Mouse (Mus musculus) hindbrain, embryonic 15.5 days (tissue): ENCODE results near the gene Rnf214. TPM values are rescaled to one million over a fixed set of nuclear protein-coding genes. Genes with fewer than 3 reads are reported as not detected.

Experiments used
- ATAC-seq: fragments of 200-750 bp; cut with Nextera tagmentation; 2 replicates; pipeline ENCODE4 v1.8.0; 2017; ENCODE audit warnings: low read depth, moderate number of reproducible peaks, moderate TSS enrichment; ENCODE audit not compliant: low FRiP score
- H3K27ac ChIP-seq: fragments of 300-500 bp; sonication (generic); replicated peaks from 2 replicates; pipeline ENCODE4 v1.5.1; 2015; ENCODE audit warnings: mild to moderate bottlenecking, inconsistent platforms
- H3K27me3 ChIP-seq: fragments of 300-500 bp; sonication (generic); 2 replicates; pipeline ENCODE4 v1.6.1; 2015; ENCODE audit warnings: control low read depth, inconsistent platforms
- H3K36me3 ChIP-seq: fragments of 300-500 bp; sonication (generic); 2 replicates; pipeline ENCODE4 v1.6.1; 2015; ENCODE audit warnings: control low read depth, inconsistent platforms
- H3K4me1 ChIP-seq: fragments of 300-500 bp; sonication (generic); replicated peaks from 2 replicates; pipeline ENCODE4 v1.6.1; 2015; ENCODE audit warnings: control low read depth, inconsistent platforms
- H3K4me2 ChIP-seq: fragments of 300-500 bp; sonication (generic); 2 replicates; pipeline ENCODE4 v1.6.1; 2015; ENCODE audit warnings: moderate library complexity, mild to moderate bottlenecking, inconsistent platforms
- H3K4me3 ChIP-seq: fragments of 300-500 bp; sonication (generic); 2 replicates; pipeline ENCODE4 v1.5.1; 2015; ENCODE audit warnings: mild to moderate bottlenecking, inconsistent platforms
- H3K9ac ChIP-seq: fragments of 300-500 bp; sonication (generic); 2 replicates; pipeline ENCODE4 v1.6.1; 2015; ENCODE audit warnings: inconsistent platforms
- H3K9me3 ChIP-seq: fragments of 300-500 bp; sonication (generic); 2 replicates; pipeline ENCODE4 v1.6.1; 2016; ENCODE audit warnings: control low read depth, inconsistent platforms
- WGBS: fragments of 180-500 bp; shearing (Covaris S2); methylation state at CpG from one replicate; pipeline ENCODE4 v1.1.7; 2015; 5-methylcytosine and 5-hydroxymethylcytosine counted together
- polyA plus RNA-seq: library from polyadenylated mRNA; unstranded; fragments of >200 nt; fragmentation: Nextera tagmentation; extraction: Ambion mirVana; gene quantifications from 2 replicates; pipeline ENCODE4 v1.2.1, GENCODE M21; 2015

Rnf214 gene
- polyA plus RNA-seq, 1 experiment from 2014 or later = 109 TPM

- Histone ChIP-seq H3K4me3 (no peak overlapping the region), H3K9me3 (no peaks in the 10 kb centered on the region), H3K4me1 (no peaks in the 10 kb centered on the region), H3K4me2 (no peak overlapping the region), H3K27ac (no peak overlapping the region), H3K36me3 (peaks cover 64% of the 10 kb centered on the region), H3K9ac (no peak overlapping the region), H3K27me3 (no peaks in the 10 kb centered on the region)
- 85% methylated on average over 5 of the region's 5 CpGs for WGBS
- ATAC-seq = no peak
Observed at GRCm38 (mm10) chr9:45929285-45929684, 22.6 kb upstream of the Rnf214 start.

GRCm38 (mm10) chr9:45919895-45920294, 13.2 kb upstream of the Rnf214 start:
- ATAC-seq = no peak
- no peaks in the 10 kb centered on the region for H3K27me3 ChIP-seq
- H3K27ac ChIP-seq = no peak overlapping the region
- no peak overlapping the region for H3K4me3 ChIP-seq
- no peak overlapping the region for H3K4me2 ChIP-seq
- H3K4me1 ChIP-seq = peaks cover 14% of the 10 kb centered on the region
- H3K9me3 ChIP-seq = no peaks in the 10 kb centered on the region
- no peak overlapping the region for H3K9ac ChIP-seq
- WGBS = 63% methylated on average over 1 of the region's 1 CpGs
- peaks cover 70% of the 10 kb centered on the region for H3K36me3 ChIP-seq

- peak; percentile 95 for ATAC-seq
- Histone ChIP-seq H3K4me3 (no peak overlapping the region), H3K4me1 (peaks cover 14% of the 10 kb centered on the region), H3K4me2 (no peak overlapping the region), H3K9ac (no peak overlapping the region), H3K9me3 (no peaks in the 10 kb centered on the region), H3K36me3 (peaks cover 80% of the 10 kb centered on the region), H3K27ac (peak overlapping the region; percentile 64), H3K27me3 (no peaks in the 10 kb centered on the region)
- WGBS = 61% methylated on average over 5 of the region's 5 CpGs
Observed at GRCm38 (mm10) chr9:45917041-45917934, 10.6 kb upstream of the Rnf214 start.

- no peak overlapping the region for H3K27ac ChIP-seq
- H3K9ac ChIP-seq = no peak overlapping the region
- H3K4me3 ChIP-seq = no peak overlapping the region
- no peak overlapping the region for H3K4me2 ChIP-seq
- peaks cover 14% of the 10 kb centered on the region for H3K4me1 ChIP-seq
- ATAC-seq = no peak
- no peaks in the 10 kb centered on the region for H3K27me3 ChIP-seq
- no peaks in the 10 kb centered on the region for H3K9me3 ChIP-seq
- WGBS = 89% methylated on average over 2 of the region's 2 CpGs
- peaks cover 84% of the 10 kb centered on the region for H3K36me3 ChIP-seq
Observed at GRCm38 (mm10) chr9:45915659-45916058, 8.9 kb upstream of the Rnf214 start.

- no peak overlapping the region for H3K4me3 ChIP-seq
Observed at GRCm38 (mm10) chr9:45911673-45912072, 5.0 kb upstream of the Rnf214 start.

GRCm38 (mm10) chr9:45910995-45911394, 4.3 kb upstream of the Rnf214 start:
- WGBS = 96% methylated on average over 3 of the region's 3 CpGs
- Histone ChIP-seq H3K4me1 (peaks cover 16% of the 10 kb centered on the region), H3K9ac (no peak overlapping the region), H3K36me3 (peaks cover 62% of the 10 kb centered on the region), H3K27me3 (no peaks in the 10 kb centered on the region), H3K4me3 (no peak overlapping the region), H3K4me2 (no peak overlapping the region), H3K27ac (no peak overlapping the region), H3K9me3 (no peaks in the 10 kb centered on the region)
- ATAC-seq = no peak

More at GRCm38 (mm10) chr9:45911673-45912072, 5.0 kb upstream of the Rnf214 start:
- peaks cover 16% of the 10 kb centered on the region for H3K4me1 ChIP-seq
- WGBS = 75% methylated on average over 1 of the region's 1 CpGs
- no peak overlapping the region for H3K4me2 ChIP-seq
- H3K9me3 ChIP-seq = no peaks in the 10 kb centered on the region
- ATAC-seq = no peak
- H3K27me3 ChIP-seq = no peaks in the 10 kb centered on the region
- peaks cover 66% of the 10 kb centered on the region for H3K36me3 ChIP-seq
- H3K9ac ChIP-seq = no peak overlapping the region
- H3K27ac ChIP-seq = no peak overlapping the region

GRCm38 (mm10) chr9:45907078-45907428, 342 bp upstream of the Rnf214 start:
- H3K27me3 ChIP-seq = no peaks in the 10 kb centered on the region
- peaks cover 36% of the 10 kb centered on the region for H3K4me1 ChIP-seq
- H3K4me2 ChIP-seq = peak overlapping the region; percentile 87
- H3K9ac ChIP-seq = peak overlapping the region; percentile 90
- WGBS = under 1% methylated on average over 19 of the region's 19 CpGs
- peak overlapping the region; percentile 82 for H3K4me3 ChIP-seq
- H3K27ac ChIP-seq = peak overlapping the region; percentile 98
- no peaks in the 10 kb centered on the region for H3K9me3 ChIP-seq
- H3K36me3 ChIP-seq = peaks cover 41% of the 10 kb centered on the region
- ATAC-seq = no peak; the same call in 1 of the 2 replicates

- no peak; the same call in 1 of the 2 replicates for ATAC-seq
- peaks cover 40% of the 10 kb centered on the region for H3K36me3 ChIP-seq
- WGBS = 2% methylated on average over 23 of the region's 27 CpGs
Observed at GRCm38 (mm10) chr9:45905811-45906237, 887 bp downstream of the Rnf214 start.

GRCm38 (mm10) chr9:45905196-45905595, 1.5 kb downstream of the Rnf214 start:
- H3K9ac ChIP-seq = peak overlapping the region; percentile 90
- no peaks in the 10 kb centered on the region for H3K27me3 ChIP-seq
- peak overlapping the region; percentile 98 for H3K27ac ChIP-seq
- 61% methylated on average over 4 of the region's 4 CpGs for WGBS
- peak overlapping the region; percentile 82 for H3K4me3 ChIP-seq
- peaks cover 36% of the 10 kb centered on the region for H3K4me1 ChIP-seq
- H3K36me3 ChIP-seq = peaks cover 37% of the 10 kb centered on the region
- H3K9me3 ChIP-seq = no peaks in the 10 kb centered on the region
- no peak for ATAC-seq
- H3K4me2 ChIP-seq = peak overlapping the region; percentile 87

More at GRCm38 (mm10) chr9:45905811-45906237, 887 bp downstream of the Rnf214 start:
- H3K27ac ChIP-seq = peak overlapping the region; percentile 98
- H3K4me1 ChIP-seq = peaks cover 36% of the 10 kb centered on the region
- peak overlapping the region; percentile 90 for H3K9ac ChIP-seq
- no peaks in the 10 kb centered on the region for H3K9me3 ChIP-seq
- no peaks in the 10 kb centered on the region for H3K27me3 ChIP-seq
- H3K4me3 ChIP-seq = peak overlapping the region; percentile 82
- H3K4me2 ChIP-seq = peak overlapping the region; percentile 87

- Histone ChIP-seq H3K4me3 (no peak overlapping the region), H3K36me3 (peaks cover 88% of the 10 kb centered on the region), H3K9ac (no peak overlapping the region), H3K4me1 (no peaks in the 10 kb centered on the region), H3K27ac (no peak overlapping the region), H3K27me3 (no peaks in the 10 kb centered on the region), H3K9me3 (no peaks in the 10 kb centered on the region), H3K4me2 (no peak overlapping the region)
- ATAC-seq = no peak
Observed at GRCm38 (mm10) chr9:45893681-45894080, 13.0 kb downstream of the Rnf214 start.

GRCm38 (mm10) chr9:45877928-45878327, 28.8 kb downstream of the Rnf214 start:
- Histone ChIP-seq H3K27me3 (no peaks in the 10 kb centered on the region), H3K4me2 (no peak overlapping the region), H3K4me3 (no peak overlapping the region), H3K9ac (no peak overlapping the region), H3K9me3 (no peaks in the 10 kb centered on the region), H3K4me1 (no peaks in the 10 kb centered on the region), H3K27ac (no peak overlapping the region), H3K36me3 (peaks cover 49% of the 10 kb centered on the region)
- no peak for ATAC-seq
- WGBS = 85% methylated on average over 2 of the region's 2 CpGs

- no peak overlapping the region for H3K4me2 ChIP-seq
- 93% methylated on average over 3 of the region's 3 CpGs for WGBS
- H3K9ac ChIP-seq = no peak overlapping the region
- H3K27ac ChIP-seq = no peak overlapping the region
- no peaks in the 10 kb centered on the region for H3K4me1 ChIP-seq
- peaks cover 75% of the 10 kb centered on the region for H3K36me3 ChIP-seq
- H3K9me3 ChIP-seq = no peaks in the 10 kb centered on the region
- ATAC-seq = no peak
- H3K4me3 ChIP-seq = no peak overlapping the region
- H3K27me3 ChIP-seq = no peaks in the 10 kb centered on the region
Observed at GRCm38 (mm10) chr9:45870265-45870664, 36.4 kb downstream of the Rnf214 start.
